Mouse (Mus musculus) liver, embryonic 16.5 days (tissue): ENCODE measurements around the gene Pdlim4. TPM values are rescaled to one million over a fixed set of nuclear protein-coding genes. Genes with fewer than 3 reads are reported as not detected.

ENCODE experiments used
- ATAC-seq: fragments of 200-750 bp; cut with Nextera tagmentation; 2 replicates; pipeline ENCODE4 v1.8.0; 2017; ENCODE audit warnings: low read depth, mild to moderate bottlenecking, moderate number of reproducible peaks, moderate library complexity
- H3K27ac ChIP-seq: fragments of 300-500 bp; sonication (generic); 2 replicates; pipeline ENCODE4 v1.5.1; 2014; ENCODE audit warnings: mild to moderate bottlenecking, low read length
- H3K27me3 ChIP-seq: fragments of 300-500 bp; sonication (generic); 2 replicates; pipeline ENCODE4 v1.6.1; 2014; ENCODE audit warnings: low read depth, low read length, mixed read lengths; ENCODE audit not compliant: control insufficient read depth, insufficient read depth
- H3K36me3 ChIP-seq: fragments of 300-500 bp; sonication (generic); 2 replicates; pipeline ENCODE4 v1.6.1; 2014; ENCODE audit warnings: mild to moderate bottlenecking; ENCODE audit not compliant: control insufficient read depth, insufficient read depth
- H3K4me1 ChIP-seq: fragments of 300-500 bp; sonication (generic); 2 replicates; pipeline ENCODE4 v1.6.1; 2014; ENCODE audit warnings: low read depth, low read length, mixed read lengths; ENCODE audit not compliant: control insufficient read depth
- H3K4me2 ChIP-seq: fragments of 300-500 bp; sonication (generic); 2 replicates; pipeline ENCODE4 v1.6.1; 2014; ENCODE audit warnings: low read depth, low read length, mixed read lengths
- H3K4me3 ChIP-seq: fragments of 300-500 bp; sonication (generic); 2 replicates; pipeline ENCODE4 v1.5.1; 2014; ENCODE audit warnings: low read depth, mild to moderate bottlenecking, low read length
- H3K9ac ChIP-seq: fragments of 300-500 bp; sonication (generic); 2 replicates; pipeline ENCODE4 v1.6.1; 2014; ENCODE audit warnings: low read depth, low read length
- H3K9me3 ChIP-seq: fragments of 300-500 bp; sonication (generic); replicated peaks from 2 replicates; pipeline ENCODE4 v1.6.1; 2016; ENCODE audit warnings: low read length; ENCODE audit not compliant: control insufficient read depth
- WGBS: fragments of 180-500 bp; shearing (Covaris S2); extraction: QIAGEN DNeasy Blood & Tissue Kit; methylation state at CpG from one replicate; pipeline ENCODE4 v1.1.7; 2014; ENCODE audit not compliant: insufficient replicate concordance; 5-methylcytosine and 5-hydroxymethylcytosine counted together
- polyA plus RNA-seq: library from polyadenylated mRNA; unstranded; fragments of >200 nt; fragmentation: Nextera tagmentation; extraction: Ambion mirVana; gene quantifications from 2 replicates; pipeline ENCODE4 v1.2.1, GENCODE M21; 2015

The Pdlim4 gene
- polyA plus RNA-seq, 1 experiment from 2014 or later: 4.0 TPM

- H3K4me1 ChIP-seq: peaks cover 44% of the 10 kb centered on the region
- ATAC-seq: no peak
- no peak overlapping the region for H3K9ac ChIP-seq
- no peaks in the 10 kb centered on the region for H3K27me3 ChIP-seq
- no peak overlapping the region for H3K4me3 ChIP-seq
- H3K27ac ChIP-seq: no peak overlapping the region
- peaks cover 26% of the 10 kb centered on the region for H3K36me3 ChIP-seq
- 87% methylated on average over 5 of the region's 5 CpGs for WGBS
- no peak overlapping the region for H3K4me2 ChIP-seq
- no peaks in the 10 kb centered on the region for H3K9me3 ChIP-seq
These were observed 47.3 kb downstream of the Pdlim4 start for GRCm38 (mm10) chr11:54021396-54022093.

DNA sequence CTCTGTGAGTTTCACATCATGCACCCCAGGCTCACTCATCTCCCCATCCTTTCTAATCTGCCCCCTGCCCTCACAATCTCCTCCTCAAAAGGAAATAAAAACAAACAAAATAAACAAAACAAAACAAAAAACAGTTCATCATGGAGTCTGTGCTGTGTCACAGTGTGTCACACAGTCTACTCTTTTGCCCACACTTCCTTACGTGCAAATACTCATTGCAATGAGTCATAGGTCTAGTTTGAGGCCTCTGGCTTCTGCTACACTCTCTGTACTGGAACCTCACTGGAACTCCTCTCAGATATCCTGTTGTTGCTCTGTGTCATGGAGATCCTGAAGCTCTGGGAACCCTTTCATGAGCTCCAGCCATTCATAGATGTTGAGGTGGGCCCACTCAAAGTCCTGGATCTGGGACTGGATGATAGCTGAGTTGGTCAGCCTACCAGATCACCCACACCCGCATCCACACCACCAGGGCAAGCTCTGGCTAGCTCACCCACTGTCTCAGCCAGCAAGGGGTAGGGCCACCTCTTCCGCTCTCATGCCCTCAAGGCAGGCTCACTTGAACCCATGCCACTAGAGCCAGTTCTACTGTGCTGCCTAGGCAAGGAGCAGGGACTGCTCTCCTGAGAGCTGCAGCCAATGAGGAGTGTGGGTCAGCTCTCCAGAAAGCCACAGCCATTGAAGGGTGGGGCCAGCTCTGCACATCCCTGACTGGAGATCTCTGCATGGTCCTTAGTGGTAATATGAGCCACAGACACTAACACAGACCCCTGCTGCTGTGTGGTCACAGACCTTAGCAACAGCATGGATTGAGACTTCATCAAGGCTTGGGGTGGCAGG is 49.7 kb downstream of the Pdlim4 start:
- peak; percentile 37; the same call in 1 of the 2 replicates for ATAC-seq
- H3K4me3 ChIP-seq: no peak overlapping the region
- H3K4me2 ChIP-seq: no peak overlapping the region
- 83% methylated on average over 3 of the region's 3 CpGs for WGBS
- H3K9me3 ChIP-seq: no peaks in the 10 kb centered on the region
- no peak overlapping the region for H3K27ac ChIP-seq
- H3K27me3 ChIP-seq: no peaks in the 10 kb centered on the region
- H3K9ac ChIP-seq: no peak overlapping the region
- peaks cover 35% of the 10 kb centered on the region for H3K36me3 ChIP-seq
- peaks cover 32% of the 10 kb centered on the region for H3K4me1 ChIP-seq

DNA sequence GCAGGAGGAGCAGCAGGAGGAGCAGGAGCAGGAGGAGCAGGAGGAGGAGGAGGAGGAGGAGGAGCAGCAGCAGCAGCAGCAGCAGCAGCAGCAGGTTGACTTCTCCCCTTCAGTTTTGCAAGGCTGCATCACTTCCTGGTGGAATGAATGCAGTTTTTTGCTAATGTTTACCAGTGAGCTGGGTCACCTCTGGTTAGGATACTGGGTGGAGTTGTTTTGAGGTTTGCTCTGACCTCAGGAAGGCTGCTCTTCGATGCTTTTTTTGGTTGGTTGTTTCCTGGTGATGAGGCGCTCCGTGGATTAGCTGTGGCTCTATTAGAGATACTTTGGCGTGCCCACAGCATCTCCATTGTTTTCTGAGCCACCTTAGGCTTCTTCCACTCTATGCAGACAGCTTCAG is 51.2 kb downstream of the Pdlim4 start:
- no peak overlapping the region for H3K27ac ChIP-seq
- 56% methylated on average over 4 of the region's 4 CpGs for WGBS

GRCm38 (mm10) chr11:54016051-54016450 is 52.8 kb downstream of the Pdlim4 start:
- no peak overlapping the region for H3K27ac ChIP-seq
- ATAC-seq: no peak
- H3K4me2 ChIP-seq: no peak overlapping the region
- no peaks in the 10 kb centered on the region for H3K27me3 ChIP-seq
- H3K9ac ChIP-seq: no peak overlapping the region
- no peak overlapping the region for H3K4me3 ChIP-seq
- WGBS: 84% methylated on average over 8 of the region's 8 CpGs
- H3K9me3 ChIP-seq: no peaks in the 10 kb centered on the region
- H3K36me3 ChIP-seq: peaks cover 39% of the 10 kb centered on the region
- H3K4me1 ChIP-seq: peaks cover 8% of the 10 kb centered on the region

More for the DNA sequence above, 51.2 kb downstream of the Pdlim4 start:
- no peak overlapping the region for H3K9ac ChIP-seq
- peaks cover 42% of the 10 kb centered on the region for H3K36me3 ChIP-seq
- ATAC-seq: no peak
- no peaks in the 10 kb centered on the region for H3K9me3 ChIP-seq
- H3K4me3 ChIP-seq: no peak overlapping the region
- peaks cover 20% of the 10 kb centered on the region for H3K4me1 ChIP-seq
- H3K4me2 ChIP-seq: no peak overlapping the region
- no peaks in the 10 kb centered on the region for H3K27me3 ChIP-seq

DNA sequence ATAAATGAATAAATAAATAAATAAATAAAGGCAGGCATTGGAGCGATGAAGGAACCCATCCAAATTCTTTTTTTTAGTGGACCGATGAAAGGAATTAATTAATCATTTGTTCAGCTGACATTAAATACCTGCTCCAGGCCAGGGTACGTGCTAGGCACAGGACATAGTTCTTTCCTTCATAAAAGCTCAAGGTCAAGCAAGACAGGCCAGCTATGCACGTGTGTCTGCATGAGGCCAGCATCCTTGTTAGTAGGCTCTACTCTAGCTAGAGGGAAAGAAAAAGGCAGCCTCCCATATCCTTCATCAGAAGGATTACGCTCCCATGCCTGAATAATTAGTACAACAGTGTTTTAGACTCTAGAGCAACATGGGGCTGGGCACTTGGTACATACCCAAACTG is 55.9 kb downstream of the Pdlim4 start:
- ATAC-seq: no peak
- 88% methylated on average over 5 of the region's 5 CpGs for WGBS
- Histone ChIP-seq H3K4me1 (peaks cover 3% of the 10 kb centered on the region), H3K9ac (no peak overlapping the region), H3K9me3 (no peaks in the 10 kb centered on the region), H3K4me2 (no peak overlapping the region), H3K36me3 (peaks cover 34% of the 10 kb centered on the region), H3K27ac (no peak overlapping the region), H3K27me3 (no peaks in the 10 kb centered on the region), H3K4me3 (no peak overlapping the region)

DNA sequence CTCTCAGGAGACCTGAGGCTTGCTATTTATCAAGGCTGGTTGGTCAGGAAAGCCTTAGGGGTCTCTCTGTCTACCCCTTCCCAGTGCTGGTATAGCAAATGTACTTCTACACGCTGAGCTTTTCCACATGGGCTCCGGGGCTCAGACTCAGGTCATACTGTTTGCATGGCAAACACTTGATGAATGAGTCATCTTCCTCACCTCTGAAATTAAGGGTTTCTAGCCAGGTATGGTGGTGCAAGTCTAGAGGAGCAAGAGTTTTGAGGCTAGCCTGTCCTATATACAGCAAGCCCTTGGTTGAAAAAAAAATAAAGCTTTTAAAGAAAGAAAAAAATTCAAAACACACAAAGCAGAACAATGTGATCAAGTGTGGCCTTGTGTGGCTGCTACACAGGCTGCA is 57.6 kb downstream of the Pdlim4 start:
- Histone ChIP-seq H3K36me3 (peaks cover 27% of the 10 kb centered on the region), H3K27me3 (no peaks in the 10 kb centered on the region), H3K9me3 (no peaks in the 10 kb centered on the region), H3K4me2 (no peak overlapping the region), H3K27ac (no peak overlapping the region), H3K9ac (no peak overlapping the region), H3K4me1 (peaks cover 18% of the 10 kb centered on the region), H3K4me3 (no peak overlapping the region)
- 83% methylated on average over 2 of the region's 2 CpGs for WGBS
- no peak for ATAC-seq

- Histone ChIP-seq H3K4me2 (no peak overlapping the region), H3K4me1 (peaks cover 44% of the 10 kb centered on the region), H3K9ac (no peak overlapping the region), H3K36me3 (peaks cover 19% of the 10 kb centered on the region), H3K9me3 (no peaks in the 10 kb centered on the region), H3K27me3 (no peaks in the 10 kb centered on the region), H3K27ac (peak overlapping the region; percentile 1; the same call in 1 of the 2 replicates), H3K4me3 (no peak overlapping the region)
- 82% methylated on average over 10 of the region's 10 CpGs for WGBS
- ATAC-seq: no peak
These were observed 60.3 kb downstream of the Pdlim4 start for GRCm38 (mm10) chr11:54008416-54008920.

DNA sequence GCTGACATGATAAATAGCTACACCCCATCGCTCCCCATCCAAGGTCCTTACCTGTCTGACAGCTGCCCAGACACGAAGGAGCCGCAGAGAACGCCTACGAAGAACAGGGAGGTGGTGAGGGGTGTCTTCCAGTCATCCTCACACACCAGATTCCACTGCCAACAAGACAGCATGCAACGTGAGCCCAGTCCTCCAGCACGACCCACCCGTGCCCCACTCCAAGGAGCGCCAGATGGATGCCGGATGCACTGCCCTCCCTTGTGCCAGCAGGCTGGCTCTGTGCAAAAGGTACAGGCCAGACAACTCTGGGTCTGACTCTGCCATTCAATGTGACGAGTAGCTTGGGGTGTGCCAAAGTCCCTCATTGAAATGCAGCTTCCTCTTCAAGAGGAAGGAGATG is 61.1 kb downstream of the Pdlim4 start:
- WGBS: 91% methylated on average over 11 of the region's 11 CpGs
- Histone ChIP-seq H3K27me3 (no peaks in the 10 kb centered on the region), H3K9ac (no peak overlapping the region), H3K9me3 (no peaks in the 10 kb centered on the region), H3K4me2 (no peak overlapping the region), H3K27ac (peak overlapping the region; percentile 95; the same call in 1 of the 2 replicates), H3K4me1 (peaks cover 50% of the 10 kb centered on the region), H3K4me3 (no peak overlapping the region), H3K36me3 (peaks cover 18% of the 10 kb centered on the region)
- no peak for ATAC-seq

DNA sequence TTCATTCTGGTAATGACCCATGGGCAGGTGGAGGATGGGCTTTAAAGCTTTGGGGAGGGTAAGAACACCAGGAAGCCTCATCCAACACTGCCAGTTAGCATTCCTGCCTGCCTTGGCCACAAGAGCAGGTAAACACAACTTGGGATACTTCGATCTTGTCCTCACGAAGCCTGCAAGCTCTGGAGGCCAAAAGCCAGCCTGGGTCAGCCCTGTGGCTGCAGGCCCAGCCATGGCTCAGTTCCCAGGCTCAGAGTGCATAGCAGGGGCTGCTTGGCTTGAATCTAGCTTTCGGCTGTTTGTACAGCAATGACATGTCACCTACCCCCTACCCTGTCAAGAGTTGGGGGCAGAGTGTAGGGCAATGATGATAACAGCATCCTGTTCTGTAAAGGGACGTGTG is 61.9 kb downstream of the Pdlim4 start:
- no peak for ATAC-seq
- H3K4me3 ChIP-seq: peak overlapping the region; percentile 1; the same call in 1 of the 2 replicates
- H3K27me3 ChIP-seq: no peaks in the 10 kb centered on the region
- no peaks in the 10 kb centered on the region for H3K9me3 ChIP-seq
- H3K27ac ChIP-seq: peak overlapping the region; percentile 95
- H3K9ac ChIP-seq: 0 out of 2 replicates have a peak overlapping the region, but pooled peaks have one; percentile 24
- H3K36me3 ChIP-seq: peaks cover 18% of the 10 kb centered on the region
- H3K4me1 ChIP-seq: peaks cover 50% of the 10 kb centered on the region
- peak overlapping the region; percentile 32 for H3K4me2 ChIP-seq
- 65% methylated on average over 4 of the region's 4 CpGs for WGBS
